Mouse (Mus musculus): ENCODE measurements around the gene Olfr794. TPM values are rescaled to one million over a fixed set of nuclear protein-coding genes. Genes with fewer than 3 reads are reported as not detected.

The Olfr794 gene
- total RNA-seq (2012; rRNA removed): not detected in 2 replicates
- not detected in 2 replicates for total RNA-seq (2014; rRNA removed)
- not detected in 2 replicates for polyA plus RNA-seq (2012; ENCODE audit: insufficient read length, low read depth)

- H3K4me3 ChIP-seq (replicated peaks in 1 of 3; ENCODE audit: low read depth in 2 of 3, low read length in 2 of 3, poor library complexity in 1 of 3): no peak within 1 kb of the TSS
- no peak within 1 kb of the TSS for H3K9ac ChIP-seq (ENCODE audit: insufficient read depth, low read depth)
- H3K4me2 ChIP-seq (ENCODE audit: insufficient read depth, low read depth, poor library complexity, severe bottlenecking): no peak within 1 kb of the TSS
- no peaks in the 10 kb centered on the region for H3K79me2 ChIP-seq (replicated peaks; ENCODE audit: control insufficient read depth, extremely low read depth, insufficient read depth, poor library complexity, severe bottlenecking)
- no peaks in the 10 kb centered on the region for H3K4me1 ChIP-seq (ENCODE audit: control insufficient read depth in 1 of 2, insufficient read depth in 2 of 2)
- H3K9me3 ChIP-seq (replicated peaks; ENCODE audit: low read length): no peaks in the 10 kb centered on the region
- dilution Hi-C loops (cut with MboI; ENCODE audit: extremely low pct_ligation_motif_present, extremely low pct_unique_long_range_greater_than_20kb, low sequenced_read_pairs) (no loop called here), in situ Hi-C loops (cut with MboI; ENCODE audit: low pct_ligation_motif_present, low pct_unique_long_range_greater_than_20kb, low sequenced_read_pairs) (no loop called here)
- no peak within 1 kb of the TSS for H3K27ac ChIP-seq (ENCODE audit: insufficient read depth, low read depth)
- no peaks in the 10 kb centered on the region for H3K27me3 ChIP-seq (replicated peaks)
- TF ChIP-seq POLR2A (IDR thresholded peaks at IDR 0.05; ENCODE audit: low read depth, low read length) (no peak), IRF4 (IDR thresholded peaks at IDR 0.05; ENCODE audit: low read depth, low read length) (no peak), MAX (IDR thresholded peaks at IDR 0.05; ENCODE audit: low read length) (no peak)
- H3K36me3 ChIP-seq (replicated peaks in 1 of 2; ENCODE audit: control insufficient read depth in 1 of 2, insufficient read depth in 1 of 2, low read length in 1 of 2): no peaks in the 10 kb centered on the region
- no peak for DNase-seq (ENCODE audit: extremely low read depth)
These were observed at the start of gene Olfr794 for GRCm38 (mm10) chr10:129567355-129567754. Olfr794 (plus strand) TSS chr10:129567655.

GRCm38 (mm10) chr10:129521492-129521891, 46.0 kb upstream of the Olfr794 start, which contains the start of gene Olfr791:
Olfr791 (plus strand) TSS chr10:129521792.
- Histone ChIP-seq H3K9me3 (replicated peaks; ENCODE audit: low read length) (no peaks in the 10 kb centered on the region), H3K4me3 (replicated peaks in 1 of 3; ENCODE audit: low read depth in 2 of 3, low read length in 2 of 3, poor library complexity in 1 of 3) (no peak within 1 kb of the TSS), H3K4me1 (ENCODE audit: control insufficient read depth in 1 of 2, insufficient read depth in 2 of 2) (no peaks in the 10 kb centered on the region), H3K79me2 (replicated peaks; ENCODE audit: control insufficient read depth, extremely low read depth, insufficient read depth, poor library complexity, severe bottlenecking) (no peaks in the 10 kb centered on the region), H3K27me3 (replicated peaks) (no peaks in the 10 kb centered on the region), H3K9ac (ENCODE audit: insufficient read depth, low read depth) (no peak within 1 kb of the TSS), H3K4me2 (ENCODE audit: insufficient read depth, low read depth, poor library complexity, severe bottlenecking) (no peak within 1 kb of the TSS), H3K27ac (ENCODE audit: insufficient read depth, low read depth) (no peak within 1 kb of the TSS), H3K36me3 (replicated peaks in 1 of 2; ENCODE audit: control insufficient read depth in 1 of 2, insufficient read depth in 1 of 2, low read length in 1 of 2) (no peaks in the 10 kb centered on the region)
- TF ChIP-seq POLR2A (IDR thresholded peaks at IDR 0.05; ENCODE audit: low read depth, low read length) (no peak), CHD2 (IDR thresholded peaks at IDR 0.05; ENCODE audit: low read length) (no peak), ELF1 (IDR thresholded peaks at IDR 0.05; ENCODE audit: low read depth, low read length) (no peak), JUN (IDR thresholded peaks at IDR 0.05; ENCODE audit: insufficient read depth, low read depth, low read length) (no peak)
- dilution Hi-C loops (cut with MboI; ENCODE audit: extremely low pct_ligation_motif_present, extremely low pct_unique_long_range_greater_than_20kb, low sequenced_read_pairs) (no loop called here), in situ Hi-C loops (cut with MboI; ENCODE audit: low pct_ligation_motif_present, low pct_unique_long_range_greater_than_20kb, low sequenced_read_pairs) (no loop called here)
- DNase-seq (ENCODE audit: extremely low read depth): no peak

GRCm38 (mm10) chr10:129538862-129539261, 28.6 kb upstream of the Olfr794 start, which contains the start of gene Olfr792:
Olfr792 (plus strand) TSS chr10:129539162.
- dilution Hi-C loops (cut with MboI; ENCODE audit: extremely low pct_ligation_motif_present, extremely low pct_unique_long_range_greater_than_20kb, low sequenced_read_pairs): no loop called here
- TF ChIP-seq RCOR1 (conservative IDR thresholded peaks at IDR 0.05; ENCODE audit: low read depth, low read length) (no peak), EP300 (IDR thresholded peaks at IDR 0.05; ENCODE audit: low read length) (no peak), NELFE (IDR thresholded peaks at IDR 0.05; ENCODE audit: low read depth, low read length) (no peak), MXI1 (IDR thresholded peaks at IDR 0.05; ENCODE audit: low read depth, low read length) (no peak), CHD1 (IDR thresholded peaks at IDR 0.05; ENCODE audit: low read depth, low read length) (no peak), IRF4 (IDR thresholded peaks at IDR 0.05; ENCODE audit: low read depth, low read length) (no peak)
- Histone ChIP-seq H3K27ac (ENCODE audit: insufficient read depth, low read depth) (no peak within 1 kb of the TSS), H3K4me2 (ENCODE audit: insufficient read depth, low read depth, poor library complexity, severe bottlenecking) (no peak within 1 kb of the TSS), H3K4me1 (ENCODE audit: control insufficient read depth in 1 of 2, insufficient read depth in 2 of 2) (no peaks in the 10 kb centered on the region), H3K9me3 (replicated peaks; ENCODE audit: low read length) (no peaks in the 10 kb centered on the region), H3K9ac (ENCODE audit: insufficient read depth, low read depth) (no peak within 1 kb of the TSS), H3K79me2 (replicated peaks; ENCODE audit: control insufficient read depth, extremely low read depth, insufficient read depth, poor library complexity, severe bottlenecking) (no peaks in the 10 kb centered on the region), H3K27me3 (replicated peaks) (no peaks in the 10 kb centered on the region), H3K4me3 (replicated peaks in 1 of 3; ENCODE audit: low read depth in 2 of 3, low read length in 2 of 3, poor library complexity in 1 of 3) (no peak within 1 kb of the TSS), H3K36me3 (replicated peaks in 1 of 2; ENCODE audit: control insufficient read depth in 1 of 2, insufficient read depth in 1 of 2, low read length in 1 of 2) (no peaks in the 10 kb centered on the region)
- DNase-seq (ENCODE audit: extremely low read depth): no peak
- in situ Hi-C loops (cut with MboI; ENCODE audit: low pct_ligation_motif_present, low pct_unique_long_range_greater_than_20kb, low sequenced_read_pairs): no loop called here

Measured in CH12.LX (cell line).